Mouse (Mus musculus) olfactory bulb, adult 2 months (tissue): ENCODE results near the gene Pde6b.

Experiments
- CTCF ChIP-seq: fragments of 200-500 bp; IDR thresholded peaks from 2 replicates; pipeline ENCODE4 v1.5.1; 2012; ENCODE audit warnings: low read depth, mild to moderate bottlenecking, low read length, moderate library complexity; ENCODE audit not compliant: insufficient read depth
- POLR2A ChIP-seq: fragments of 200-500 bp; IDR thresholded peaks from 2 replicates; pipeline ENCODE4 v1.6.1; 2012; ENCODE audit warnings: mild to moderate bottlenecking, low read depth, low read length, moderate library complexity; ENCODE audit not compliant: insufficient read depth

DNA sequence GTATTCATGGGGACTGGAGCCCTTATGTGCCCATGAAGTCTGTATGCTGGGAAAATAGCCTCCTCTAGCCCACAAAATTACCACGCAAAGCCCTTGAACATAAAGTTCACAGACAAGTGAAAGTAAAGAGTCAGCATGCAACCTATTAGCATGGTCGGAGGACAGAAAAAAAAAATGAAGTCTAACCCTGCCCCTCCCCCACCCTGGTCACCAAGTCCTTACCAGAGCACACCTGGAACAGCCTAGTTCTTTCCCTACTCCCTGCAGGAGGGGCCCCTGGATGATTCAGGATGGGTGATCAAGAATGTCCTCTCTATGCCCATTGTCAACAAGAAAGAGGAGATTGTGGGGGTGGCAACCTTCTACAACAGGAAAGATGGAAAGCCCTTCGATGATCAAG lies 34.5 kb downstream of the Pde6b start:
- no peak for TF ChIP-seq CTCF
- TF ChIP-seq POLR2A = no peak
